Mouse (Mus musculus): ENCODE data around the gene Galnt11.

DNA sequence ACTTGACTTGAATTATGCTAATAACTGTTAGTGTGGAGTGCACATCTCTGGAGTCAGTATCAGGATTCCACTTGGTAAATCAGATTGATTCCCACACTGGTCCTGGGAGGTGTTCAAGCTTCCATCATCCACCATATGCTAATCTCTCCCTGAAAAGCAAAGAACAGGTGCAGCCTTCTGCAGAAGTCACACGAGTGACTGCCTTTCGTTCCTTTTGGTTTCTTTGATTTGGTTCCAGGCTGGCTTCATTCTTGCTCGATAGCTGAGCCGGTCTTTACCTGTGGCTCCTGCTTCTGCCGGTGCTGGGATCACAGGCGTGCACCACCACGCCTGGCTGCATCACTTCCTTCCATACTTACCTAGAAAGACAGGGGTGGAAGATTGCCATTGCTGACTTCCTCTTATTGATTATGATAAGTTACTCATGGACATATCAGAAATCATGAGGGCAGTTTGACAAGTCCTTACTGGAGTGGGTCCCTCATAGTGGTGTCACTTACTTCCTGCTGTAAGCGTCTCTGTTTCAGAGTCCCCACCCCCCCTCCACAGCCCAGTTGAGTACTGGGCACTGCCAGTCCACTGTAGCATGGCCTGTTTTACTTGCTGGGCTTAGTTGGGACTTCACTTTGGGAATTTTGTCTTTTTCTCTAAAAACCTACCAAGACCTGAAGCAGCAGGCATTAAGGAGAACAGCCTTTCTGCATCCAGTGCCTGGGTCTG is 31.3 kb downstream of the Galnt11 start:
- TF ChIP-seq CTCF (conservative IDR thresholded peaks at IDR 0.05; ENCODE audit: insufficient read depth, insufficient read length, low read depth, low read length) (no peak), POLR2A (IDR thresholded peaks at IDR 0.05; ENCODE audit: low read depth, low read length) (no peak)
